ENCODE assay signal across 12 mouse cellular contexts in the genomic region with DNA sequence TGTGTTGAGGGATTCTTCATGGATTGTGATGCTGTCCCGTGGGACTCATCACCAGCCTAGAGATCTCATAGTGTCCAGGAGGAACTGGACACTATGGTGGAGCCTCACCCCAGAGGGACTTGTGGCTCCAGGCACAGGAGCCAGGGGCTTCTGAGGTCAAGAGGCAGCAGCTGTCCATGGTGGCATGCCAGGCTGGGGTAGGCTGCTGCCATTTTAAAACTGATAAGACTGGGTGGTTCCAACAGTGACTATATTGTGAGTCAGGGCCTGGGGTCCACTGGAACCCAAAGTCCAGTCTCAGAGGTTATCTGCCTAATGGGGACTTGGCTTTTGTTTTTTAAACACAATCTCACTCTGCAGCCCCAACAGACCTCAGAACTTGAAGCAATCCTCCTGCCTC. TPM values are rescaled to one million over a fixed set of nuclear protein-coding genes. Genes with fewer than 3 reads are reported as not detected.
"Had no signal": no experiment of that assay in that cellular context is flagged by ENCODE, and none has a peak within 500 bp of the region (broad histone marks: within the 10 kb centered on the region; RNA-seq: fewer than 3 reads in every experiment).

No protein-coding gene starts in this region.

- DNase-seq: lung, adult 18-20 months; lung, embryonic 14.5 days; lung, postnatal 10 days; lung, postnatal 4 days had no signal

- H3K27ac ChIP-seq: liver, embryonic 14.5 days; midbrain, embryonic 10.5 days; midbrain, embryonic 13.5 days; midbrain, embryonic 15.5 days; neural tube, embryonic 12.5 days; stomach, embryonic 15.5 days; stomach, postnatal 0 days had no signal

- H3K4me2 ChIP-seq: lung, embryonic 14.5 days; midbrain, embryonic 13.5 days; midbrain, embryonic 15.5 days; neural tube, embryonic 12.5 days; stomach, embryonic 15.5 days had no signal

- H3K9me3 ChIP-seq: midbrain, embryonic 10.5 days; midbrain, embryonic 13.5 days; midbrain, embryonic 15.5 days; neural tube, embryonic 12.5 days; stomach, embryonic 15.5 days had no signal

- H3K9ac ChIP-seq: liver, embryonic 14.5 days; lung, embryonic 14.5 days; midbrain, embryonic 13.5 days; midbrain, embryonic 15.5 days; neural tube, embryonic 12.5 days; stomach, embryonic 15.5 days had no signal

- H3K4me3 ChIP-seq: midbrain, embryonic 10.5 days; midbrain, embryonic 13.5 days; midbrain, embryonic 15.5 days; neural tube, embryonic 12.5 days; stomach, embryonic 15.5 days had no signal

- H3K36me3 ChIP-seq: midbrain, embryonic 10.5 days; midbrain, embryonic 13.5 days; midbrain, embryonic 15.5 days; neural tube, embryonic 12.5 days; stomach, embryonic 15.5 days had no signal

- ATAC-seq: midbrain, embryonic 13.5 days; midbrain, embryonic 15.5 days had no signal

RNA-seq across cellular contexts. Expression of a gene that starts 6.4 kb away (rescaled TPM):
- polyA plus RNA-seq: midbrain, embryonic 13.5 days; neural tube, embryonic 12.5 days; neural tube, embryonic 14.5 days had no signal
